Mouse (Mus musculus): Measurements from ENCODE around the gene Bach1.

The Bach1 gene

GRCm38 (mm10) chr16:87698692-87699305 is at the start of gene Bach1:
Bach1 (plus strand) TSS chr16:87698945.
- CTCF ChIA-PET, result interaction anchor here (0.6 kb wide), 1 partner anchor 11 kb away, joined by 3 read pairs; no protein-coding TSS in a partner anchor

DNA sequence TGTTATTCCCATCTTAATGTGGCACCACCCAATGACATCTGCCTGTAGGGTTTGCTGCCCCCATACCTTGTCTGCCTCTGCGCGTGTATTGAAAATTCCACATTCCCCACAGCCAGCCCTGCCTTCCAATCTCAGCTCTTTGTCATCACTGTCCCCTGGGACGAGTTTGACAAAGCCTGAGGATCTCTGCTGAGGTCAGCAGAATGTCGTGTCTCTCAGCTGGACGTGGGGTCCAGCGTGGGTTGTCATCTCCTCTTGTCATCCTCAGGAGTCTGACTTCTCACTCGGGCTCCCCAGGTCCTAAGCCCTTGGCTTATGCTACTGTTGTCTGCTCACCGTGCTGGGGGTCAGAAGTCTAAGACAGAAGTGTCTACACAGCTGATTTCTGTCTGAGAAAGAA is 46.4 kb upstream of the Bach1 start:
- CTCF ChIA-PET, result no interaction called here

- CTCF ChIA-PET, result no interaction called here
Observed at GRCm38 (mm10) chr16:87652924-87653323, 45.8 kb upstream of the Bach1 start.

DNA sequence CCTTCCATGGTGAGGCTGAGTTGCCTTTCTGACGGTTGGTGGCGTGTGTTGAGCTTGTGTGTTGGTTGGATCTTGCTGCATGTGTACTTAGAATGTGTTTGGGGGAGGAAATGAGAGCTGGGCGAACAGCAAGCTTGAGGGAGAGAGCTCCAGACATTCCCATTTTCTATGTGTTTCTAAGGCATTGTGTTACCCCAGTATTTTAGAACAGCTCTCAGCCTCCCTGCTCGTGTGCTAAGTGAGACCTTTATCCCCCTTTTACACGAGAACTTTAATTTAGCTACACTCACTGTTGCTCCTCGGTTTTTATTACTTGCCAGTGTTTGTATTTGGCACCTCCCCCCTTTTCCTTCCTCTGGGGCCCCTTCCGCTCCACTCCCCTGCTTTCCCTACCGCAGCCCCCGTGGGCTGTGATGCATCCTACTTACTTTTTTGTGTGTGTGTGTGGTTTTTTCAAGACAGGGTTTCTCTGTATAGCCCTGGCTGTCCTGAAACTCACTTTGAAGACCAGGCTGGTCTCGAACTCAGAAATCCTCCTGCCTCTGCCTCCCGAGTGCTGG is 44.6 kb upstream of the Bach1 start:
- CTCF ChIA-PET, result no interaction called here

- CTCF ChIA-PET, result no interaction called here
Observed at GRCm38 (mm10) chr16:87655005-87655404, 43.7 kb upstream of the Bach1 start.

DNA sequence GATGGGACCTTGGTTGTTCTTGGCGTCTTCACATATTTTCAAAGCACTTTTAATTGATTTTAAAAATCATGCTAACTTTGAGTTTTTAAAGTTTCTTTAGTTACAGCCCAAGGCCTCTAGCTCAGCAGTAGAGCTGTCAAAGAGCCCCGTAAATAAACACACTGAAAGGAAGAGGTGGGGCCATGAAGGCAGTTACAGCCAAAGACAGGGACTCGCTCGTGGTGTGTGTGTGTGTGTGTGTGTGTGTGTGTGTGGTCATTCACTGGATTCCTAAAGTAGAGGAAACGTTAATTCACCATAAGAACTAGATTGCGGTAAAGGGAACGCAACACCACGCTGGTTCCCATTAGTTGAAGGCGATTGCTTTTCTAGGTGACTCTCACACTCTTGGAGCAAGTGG is 43.2 kb upstream of the Bach1 start:
- CTCF ChIA-PET, result interaction anchor here (0.6 kb wide), 1 partner anchor 70 kb away, joined by 7 read pairs; no protein-coding TSS in a partner anchor

DNA sequence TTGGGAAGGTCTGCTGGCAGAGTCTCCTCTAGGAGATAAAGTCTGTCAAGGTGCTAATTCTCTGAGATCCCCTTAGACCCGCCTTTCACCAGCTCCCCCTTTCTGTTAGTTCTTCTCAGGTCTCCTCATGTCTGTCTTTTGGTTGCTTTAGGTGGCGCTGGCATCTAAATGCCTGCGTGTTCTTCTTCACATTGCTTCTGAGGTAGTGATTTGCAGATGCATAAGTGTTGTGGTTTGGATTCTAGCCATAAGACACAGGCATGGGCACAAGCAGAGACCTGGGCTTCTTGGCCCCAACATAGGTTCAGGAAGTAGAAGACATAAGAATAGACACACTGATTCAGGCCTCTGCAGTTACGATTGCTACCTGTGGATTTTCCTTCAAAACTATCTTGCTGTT is 42.0 kb upstream of the Bach1 start:
- CTCF ChIA-PET, result no interaction called here

DNA sequence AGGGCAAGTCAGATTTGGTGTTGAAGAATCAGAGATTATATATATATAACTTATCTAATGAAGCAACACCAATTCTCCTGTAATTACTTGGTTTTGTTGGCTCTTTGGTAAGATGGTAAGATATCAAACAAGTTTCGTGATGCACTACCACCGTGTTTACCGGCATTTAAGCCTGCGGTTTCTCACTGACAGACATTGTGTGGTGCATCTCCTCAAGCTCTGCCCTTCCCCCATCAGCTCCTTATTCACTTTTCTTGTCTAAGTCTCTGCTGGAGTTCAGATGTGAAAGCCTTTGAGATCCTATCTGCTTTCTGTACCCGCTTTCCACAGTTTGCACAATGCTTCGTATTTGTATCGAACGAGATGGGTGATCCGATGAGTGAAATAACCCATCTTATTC is 41.5 kb upstream of the Bach1 start:
- CTCF ChIA-PET, result no interaction called here

DNA sequence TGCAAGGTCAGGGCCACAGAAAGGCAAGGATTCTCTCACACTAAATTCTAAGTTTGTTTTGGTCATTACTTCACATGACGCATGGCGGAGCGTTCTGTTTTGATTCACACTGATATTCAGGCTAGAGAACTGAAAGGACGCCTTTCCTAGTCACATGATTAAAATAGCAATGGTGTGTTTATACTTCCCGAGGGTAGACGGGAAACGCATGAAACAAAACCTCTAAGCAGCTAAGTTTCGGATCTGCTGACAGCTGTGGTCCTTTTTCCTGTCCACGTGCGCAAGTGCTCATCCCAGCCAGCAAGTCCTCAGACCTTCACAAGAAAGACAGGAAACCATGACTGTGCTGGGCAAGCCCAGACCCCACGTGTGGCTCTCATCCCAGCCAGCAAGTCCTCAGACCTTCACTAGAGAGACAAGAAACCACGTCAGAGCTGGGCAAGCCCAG is 37.7 kb upstream of the Bach1 start:
- CTCF ChIA-PET, result no interaction called here

- CTCF ChIA-PET, result interaction anchor here (0.6 kb wide), 1 partner anchor 31 kb away, joined by 6 read pairs; no protein-coding TSS in a partner anchor
Observed at GRCm38 (mm10) chr16:87661636-87662035, 37.1 kb upstream of the Bach1 start.

DNA sequence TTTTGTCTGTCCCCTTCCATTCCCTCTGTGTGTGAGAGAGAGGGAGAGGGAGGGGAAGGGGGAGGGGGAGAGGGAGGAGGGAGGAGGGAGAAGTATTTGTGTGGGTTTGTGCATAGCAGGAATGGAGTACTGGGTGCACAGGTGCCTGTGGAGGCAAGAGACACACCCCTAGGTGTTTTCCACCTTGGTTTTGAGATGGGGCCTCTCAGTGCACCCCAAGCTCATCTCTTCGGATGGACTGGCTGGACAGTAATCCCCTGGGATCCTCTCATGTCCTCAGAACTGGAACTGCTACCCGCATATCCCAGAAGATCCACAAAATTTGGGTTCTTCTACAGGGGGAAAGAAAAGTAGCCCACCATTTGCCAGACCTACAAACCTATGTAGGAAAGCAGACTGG is 36.2 kb upstream of the Bach1 start:
- CTCF ChIA-PET, result no interaction called here

DNA sequence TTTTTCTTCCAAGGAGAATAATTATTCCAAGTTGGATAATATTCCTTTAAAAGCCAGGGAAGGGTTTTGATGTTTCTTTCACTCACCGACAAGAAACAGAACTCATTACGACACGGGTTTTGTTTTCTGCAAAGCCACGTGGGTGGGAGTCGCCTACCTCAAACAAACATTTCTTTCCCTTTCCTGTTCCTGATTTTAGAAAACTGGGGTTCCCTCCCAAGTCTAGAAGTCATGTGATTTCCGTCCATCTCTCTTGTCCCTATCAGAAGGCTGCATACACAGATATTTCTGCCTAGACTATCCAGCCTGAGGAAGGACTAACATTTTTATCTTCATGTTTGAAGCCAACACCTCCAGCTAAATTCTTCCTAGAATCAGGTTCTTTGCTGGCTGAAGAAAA is 34.9 kb upstream of the Bach1 start:
- CTCF ChIA-PET, result no interaction called here

DNA sequence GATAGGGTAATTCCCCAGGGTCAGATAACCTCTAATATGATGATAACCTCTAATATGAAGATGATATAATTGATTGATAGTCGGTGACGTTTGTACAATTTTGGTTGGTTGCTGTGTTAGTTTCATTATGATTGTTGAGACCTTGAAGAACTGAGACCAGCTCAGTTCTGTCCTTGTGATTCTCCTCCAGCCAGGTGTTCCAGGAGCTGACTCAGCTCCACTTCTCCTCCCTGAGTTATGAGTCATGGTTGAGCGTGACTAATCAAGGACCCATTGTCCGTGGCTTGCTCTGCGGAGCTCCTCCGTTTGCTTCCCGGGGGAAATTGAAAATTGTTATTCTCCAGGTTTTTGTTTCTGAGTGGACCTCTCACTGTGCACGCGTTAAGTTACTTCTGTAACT is 33.5 kb upstream of the Bach1 start:
- CTCF ChIA-PET, result no interaction called here

- CTCF ChIA-PET, result no interaction called here
Observed at GRCm38 (mm10) chr16:87665752-87666619, 32.8 kb upstream of the Bach1 start.

- CTCF ChIA-PET, result no interaction called here
Observed at GRCm38 (mm10) chr16:87666620-87667004, 32.1 kb upstream of the Bach1 start.

GRCm38 (mm10) chr16:87668002-87668401 is 30.7 kb upstream of the Bach1 start:
- CTCF ChIA-PET, result no interaction called here

DNA sequence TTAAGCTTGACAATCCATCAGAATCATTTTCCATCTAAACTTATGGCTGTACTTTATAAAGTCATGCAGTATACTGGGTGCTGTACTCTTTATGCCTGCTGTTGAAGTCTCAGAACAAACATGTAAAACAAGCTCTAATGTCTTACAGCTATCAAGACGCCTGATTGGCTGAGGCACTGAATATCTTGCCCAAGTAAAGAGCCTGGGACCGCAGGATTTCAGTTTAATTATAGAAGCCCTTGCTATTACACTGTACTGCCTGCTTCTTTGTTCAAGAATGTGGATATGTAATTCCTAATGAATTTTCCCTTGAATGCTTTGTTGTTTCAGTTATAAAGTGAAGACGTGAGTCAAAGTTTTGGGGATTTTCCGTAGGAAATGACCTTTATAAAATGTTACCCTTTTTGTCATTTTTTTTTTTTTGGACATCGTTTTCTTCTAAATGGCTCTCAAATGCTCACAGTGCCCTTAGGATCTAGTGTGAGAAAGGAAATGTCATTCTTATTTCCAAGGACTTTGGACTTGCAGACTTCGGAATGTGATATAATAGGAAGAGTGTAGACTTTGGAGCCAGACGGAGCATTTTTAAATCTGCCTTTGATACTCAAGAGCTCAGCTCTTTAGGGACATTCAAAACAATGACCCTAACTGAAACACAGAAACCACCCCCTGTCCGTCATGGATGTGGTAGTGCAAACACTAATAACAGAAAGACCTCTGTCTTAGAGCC is 28.5 kb upstream of the Bach1 start:
- CTCF ChIA-PET, result no interaction called here

- CTCF ChIA-PET, result no interaction called here
Observed at GRCm38 (mm10) chr16:87670821-87671165, 28.0 kb upstream of the Bach1 start.

GRCm38 (mm10) chr16:87671336-87671735 is 27.4 kb upstream of the Bach1 start:
- CTCF ChIA-PET, result no interaction called here

DNA sequence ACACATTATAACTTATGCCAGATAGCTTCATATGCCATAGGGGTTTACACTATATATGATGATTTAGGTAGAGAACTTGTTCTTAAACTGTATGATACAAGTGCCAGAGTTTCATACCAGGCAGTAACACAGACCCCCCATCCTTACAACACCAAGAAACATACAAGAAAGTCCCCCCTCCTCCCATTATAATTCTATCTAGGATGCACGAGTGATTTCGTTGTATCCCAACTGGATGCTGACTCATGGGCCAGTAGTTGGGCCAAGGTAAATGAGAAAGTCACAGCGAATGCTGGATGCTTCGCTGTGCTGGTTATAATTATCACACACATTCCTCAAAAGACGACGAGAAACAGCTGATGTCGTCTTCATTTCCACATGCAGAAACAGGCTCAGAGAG is 25.6 kb upstream of the Bach1 start:
- CTCF ChIA-PET, result no interaction called here

DNA sequence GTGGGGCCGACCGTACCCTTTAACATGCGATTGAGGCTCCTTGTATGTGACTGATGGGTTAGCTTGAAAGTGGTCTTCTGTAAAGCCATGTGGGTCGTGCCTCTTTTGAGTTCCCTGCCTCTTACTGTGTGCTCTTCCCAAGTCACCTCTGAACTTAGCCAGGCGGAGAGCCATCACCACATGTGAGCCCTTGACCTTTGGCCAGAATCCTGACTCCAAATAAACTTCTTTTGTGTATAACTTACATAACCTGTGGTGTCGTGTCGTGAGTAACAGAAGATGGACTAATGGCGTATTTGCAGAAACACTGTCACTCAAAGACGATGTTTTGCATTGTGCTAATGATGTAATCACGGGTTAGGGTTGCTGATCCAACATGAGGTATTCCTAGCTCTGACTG is 22.6 kb upstream of the Bach1 start:
- CTCF ChIA-PET, result no interaction called here

- CTCF ChIA-PET, result no interaction called here
Observed at GRCm38 (mm10) chr16:87678667-87679066, 20.1 kb upstream of the Bach1 start.
